Mouse (Mus musculus) Patski (cell line): ENCODE measurements around the gene Tle6. TPM values are rescaled to one million over a fixed set of nuclear protein-coding genes. Genes with fewer than 3 reads are reported as not detected.

ENCODE experiments used
- ATAC-seq: fragments of 100-300 bp; one replicate; pipeline ENCODE4 v1.8.0; 2021
- CTCF ChIA-PET: fragments of 350-600 bp; sonication (Branson Sonifier 250); formaldehyde crosslinking; loops from one replicate; lab custom pipeline; 2022; ENCODE audit warnings: inconsistent platforms; lab: Charles Lee
- POLR2A ChIA-PET: fragments of 350-600 bp; sonication (Branson Sonifier 250); formaldehyde crosslinking; loops from one replicate; lab custom pipeline; 2022; ENCODE audit warnings: antibody characterized with exemption, inconsistent platforms; lab: Charles Lee
- DNase-seq: peaks from one replicate; pipeline ENCODE4 v3.0.0-alpha.2; 2011; ENCODE audit warnings: low read depth, low spot score
- H3K27me3 ChIP-seq: fragments of 371-371 bp; one replicate; pipeline ENCODE4 v1.5.1; 2021
- CTCF ChIP-seq: fragments of 100-300 bp; IDR thresholded peaks from one replicate; pipeline ENCODE4 v1.5.1; 2021
- in situ Hi-C: fragments of 300-500 bp; cut with MboI; formaldehyde crosslinking; loops from 3 replicates; pipeline ENCODE4 v1.11.1; 2018; ENCODE audit warnings: low pct_unique_long_range_greater_than_20kb, mixed read lengths
- polyA plus RNA-seq: library from polyadenylated mRNA; unstranded; gene quantifications from one replicate; pipeline ENCODE4 v1.2.3, GENCODE M21; 2021

Gene Tle6
- polyA plus RNA-seq, 1 experiment from 2014 or later, result 7.5 TPM

DNA sequence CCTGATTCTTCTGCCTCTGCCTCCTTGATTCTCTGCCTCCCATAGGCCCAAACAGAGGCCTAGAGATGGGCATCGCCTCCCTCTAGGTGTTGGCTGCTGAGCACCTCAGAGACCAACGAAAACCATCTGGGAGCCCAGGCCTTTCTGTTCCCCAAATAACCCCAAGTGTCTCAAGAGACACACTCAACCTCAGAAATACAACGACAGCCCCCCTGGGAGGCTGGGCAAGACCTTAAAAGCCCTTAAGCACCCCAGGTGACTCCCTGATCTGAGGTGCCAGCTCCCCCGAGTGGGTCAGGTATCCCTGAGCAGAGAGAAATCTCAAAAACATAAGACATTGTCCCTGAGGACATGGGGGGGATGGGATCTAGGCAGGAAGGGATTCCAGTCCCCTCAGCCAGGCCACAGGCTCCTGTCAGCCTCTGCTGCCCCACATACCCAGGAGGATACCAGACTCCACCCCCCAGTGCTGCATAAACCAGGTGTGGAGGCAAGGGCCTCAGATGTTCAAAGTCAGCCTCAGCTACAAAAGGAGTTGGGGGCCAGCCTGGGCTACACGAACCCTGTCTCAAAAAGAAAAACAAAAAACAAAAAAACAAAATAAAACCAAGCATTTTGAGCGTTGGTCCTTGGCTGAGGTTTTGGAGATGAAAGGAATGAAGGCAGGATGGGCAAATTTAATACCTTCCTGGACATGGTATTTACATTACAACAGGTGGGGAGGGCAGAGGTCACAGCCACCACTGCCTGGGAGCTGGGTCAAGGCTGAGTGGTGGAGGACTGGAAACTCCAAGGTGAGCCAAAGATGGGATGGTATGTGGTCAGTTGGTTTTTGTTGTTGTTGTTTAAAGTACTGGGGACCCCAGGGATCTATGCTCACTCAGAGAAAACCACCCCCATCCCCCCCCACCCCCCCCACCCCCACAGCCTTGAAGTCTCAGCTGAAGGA is 46.8 kb downstream of the Tle6 start:
- ChIA-PET POLR2A (no interaction called here), CTCF (interaction anchor here (4.0 kb wide), 1 partner anchor 17 kb away, joined by 22 read pairs; no protein-coding TSS in a partner anchor)
- TF ChIP-seq CTCF, result no peak
- no peak for ATAC-seq
- in situ Hi-C loops, result loop anchor here (10.0 kb wide), 1 partner anchor 51 kb away; the partner anchor contains the start of genes BC025920 and Tle6
- no peaks in the 10 kb centered on the region for H3K27me3 ChIP-seq
- DNase-seq, result no peak

- CTCF ChIA-PET, result interaction anchor here (1.5 to 4.0 kb wide), 2 partner anchors 18 to 31 kb away, joined by 3 to 22 read pairs; no protein-coding TSS in a partner anchor
- H3K27me3 ChIP-seq, result no peaks in the 10 kb centered on the region
- ATAC-seq (no peak), DNase-seq (no peak)
- in situ Hi-C loops, result loop anchor here (10.0 kb wide), 1 partner anchor 52 kb away; the partner anchor contains the start of genes BC025920 and Tle6
- POLR2A ChIA-PET, result no interaction called here
- no peak for TF ChIP-seq CTCF
Observed at GRCm38 (mm10) chr10:81553232-81553631, 47.6 kb downstream of the Tle6 start.

- ChIA-PET CTCF (interaction anchor here (0.7 to 4.1 kb wide), 19 partner anchors 8 to 69 kb away, joined by 3 to 48 read pairs (median 7); partner anchors contain the start of genes Aes, Celf5, Ncln and Tle2), POLR2A (interaction anchor here (0.7 to 1.9 kb wide), 3 partner anchors 10 to 53 kb away, joined by 3 to 13 read pairs (median 4); no protein-coding TSS in a partner anchor)
- ATAC-seq (peak; percentile 94), DNase-seq (peak; percentile 81)
- in situ Hi-C loops, result loop anchor here (10.0 kb wide), 1 partner anchor 53 kb away; the partner anchor contains the start of genes BC025920 and Tle6
- no peak for TF ChIP-seq CTCF
- H3K27me3 ChIP-seq, result no peaks in the 10 kb centered on the region
Observed at GRCm38 (mm10) chr10:81551597-81552102, 49.2 kb downstream of the Tle6 start.

GRCm38 (mm10) chr10:81550257-81550656 is 50.6 kb downstream of the Tle6 start:
- DNase-seq (no peak), ATAC-seq (no peak)
- ChIA-PET CTCF (interaction anchor here (1.0 to 4.1 kb wide), 16 partner anchors 10 to 68 kb away, joined by 3 to 48 read pairs (median 8); partner anchors contain the start of genes Aes, Celf5, Ncln and Tle2), POLR2A (interaction anchor here (1.0 kb wide), 1 partner anchor 55 kb away, joined by 3 read pairs; no protein-coding TSS in a partner anchor)
- in situ Hi-C loops, result loop anchor here (10.0 kb wide), 1 partner anchor 55 kb away; the partner anchor contains the start of genes BC025920 and Tle6
- no peak for TF ChIP-seq CTCF
- no peaks in the 10 kb centered on the region for H3K27me3 ChIP-seq

DNA sequence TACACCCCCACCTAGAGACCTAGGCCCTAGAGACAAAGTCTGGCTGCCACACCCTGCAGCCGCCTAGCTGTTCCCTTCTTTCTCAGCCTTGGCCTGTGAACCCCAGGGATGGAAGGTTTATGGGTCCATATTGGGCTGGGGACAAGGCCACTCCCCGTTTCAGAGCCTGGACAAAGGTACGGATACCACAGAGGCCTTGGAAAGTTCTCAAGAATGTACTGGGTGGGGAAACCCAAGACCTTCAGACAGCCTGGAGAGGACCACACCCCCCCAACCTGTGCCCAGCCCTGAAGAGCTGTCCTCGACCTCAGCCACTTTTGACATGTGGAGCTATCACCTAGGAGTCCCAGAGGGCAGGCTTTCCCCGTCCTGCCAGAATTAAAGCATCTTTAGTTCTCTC is 51.9 kb downstream of the Tle6 start:
- DNase-seq, result no peak
- ATAC-seq, result no peak
- no peaks in the 10 kb centered on the region for H3K27me3 ChIP-seq
- in situ Hi-C loops, result no loop called here
- no peak for TF ChIP-seq CTCF
- CTCF ChIA-PET, result interaction anchor here (0.8 to 4.1 kb wide), 5 partner anchors 14 to 52 kb away, joined by 3 to 48 read pairs (median 11); partner anchors contain the start of gene Ncln
- POLR2A ChIA-PET, result no interaction called here

- TF ChIP-seq CTCF, result no peak
- DNase-seq (no peak), ATAC-seq (no peak)
- in situ Hi-C loops, result no loop called here
- ChIA-PET POLR2A (no interaction called here), CTCF (interaction anchor here (1.1 kb wide), 1 partner anchor 11 kb away, joined by 3 read pairs; no protein-coding TSS in a partner anchor)
- no peaks in the 10 kb centered on the region for H3K27me3 ChIP-seq
Observed at GRCm38 (mm10) chr10:81546788-81547571, 53.9 kb downstream of the Tle6 start.

DNA sequence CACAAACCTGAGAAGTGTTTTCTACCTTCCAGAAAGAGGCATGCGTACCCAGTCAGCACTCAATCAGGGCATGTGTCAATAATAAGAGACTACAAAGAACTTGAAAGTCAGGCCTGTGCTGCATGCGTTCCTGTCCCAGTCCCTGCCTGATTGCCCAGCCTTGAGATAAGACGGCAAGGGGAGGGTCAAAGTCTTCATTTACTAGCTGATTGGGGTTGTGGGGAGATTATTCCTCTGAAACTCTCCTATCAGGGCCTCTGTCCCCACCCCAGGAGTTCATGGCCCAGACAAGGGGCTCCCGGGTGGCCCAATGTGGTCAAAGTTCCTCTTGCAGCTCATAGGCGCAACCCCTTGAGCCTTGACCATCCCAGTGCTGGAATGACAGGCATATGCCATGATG is 54.5 kb downstream of the Tle6 start:
- TF ChIP-seq CTCF, result no peak
- ChIA-PET POLR2A (no interaction called here), CTCF (interaction anchor here (1.1 kb wide), 1 partner anchor 11 kb away, joined by 3 read pairs; no protein-coding TSS in a partner anchor)
- in situ Hi-C loops, result no loop called here
- no peak for DNase-seq
- no peak for ATAC-seq
- H3K27me3 ChIP-seq, result no peaks in the 10 kb centered on the region

DNA sequence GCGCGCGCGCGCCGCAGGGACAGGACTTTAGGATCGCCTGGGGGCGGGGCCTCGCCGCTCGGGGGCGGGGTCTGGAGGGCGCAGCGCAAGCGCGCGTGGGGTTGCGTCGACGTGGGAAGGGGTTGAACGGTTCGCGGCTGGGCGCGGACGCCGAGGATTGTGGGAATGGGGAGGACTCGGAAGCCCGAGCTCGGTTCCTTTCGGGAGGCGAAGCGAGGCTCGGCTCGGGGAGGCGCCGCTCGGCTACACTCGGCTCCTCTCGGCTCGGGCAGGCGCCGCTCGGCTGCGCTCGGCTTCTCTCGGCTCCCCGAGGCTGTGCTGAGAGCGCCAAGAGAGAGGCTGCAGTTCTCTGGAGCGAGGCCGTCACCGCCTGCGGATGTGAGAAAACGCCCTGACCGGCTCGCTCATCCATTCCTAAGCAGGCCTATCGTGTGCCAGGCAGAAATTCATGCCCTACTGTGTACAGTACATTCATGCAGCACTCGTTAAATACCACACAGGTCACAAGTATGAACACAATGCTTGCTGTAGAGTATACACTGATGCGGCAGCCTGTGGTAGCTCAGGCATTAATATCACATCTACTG is 55.6 kb downstream of the Tle6 start, which contains the start of gene Gna11:
Gna11 (minus strand) TSS at position 30 of the 587 bp plus-strand sequence.
- peak; percentile 91 for ATAC-seq
- ChIA-PET POLR2A (interaction anchor here (0.6 to 1.1 kb wide), 4 partner anchors 25 to 523 kb away, joined by 3 to 6 read pairs (median 5); partner anchors contain the start of gene Ncln), CTCF (no interaction called here)
- peak; percentile 87 for DNase-seq
- TF ChIP-seq CTCF, result no peak
- in situ Hi-C loops, result no loop called here
- no peaks in the 10 kb centered on the region for H3K27me3 ChIP-seq
